Mouse (Mus musculus) kidney, adult 2 months (tissue): ENCODE data around the gene Ppp1r12b.

Experiments used
- CTCF ChIP-seq: fragments of 200-500 bp; conservative IDR thresholded peaks from 2 replicates; pipeline ENCODE4 v1.5.1; 2011; ENCODE audit warnings: low read depth, mild to moderate bottlenecking, control low read depth, low read length, moderate library complexity, mixed read lengths; ENCODE audit not compliant: insufficient read depth, insufficient read length
- POLR2A ChIP-seq: fragments of 200-500 bp; IDR thresholded peaks from one replicate; pipeline ENCODE4 v1.6.1; 2011; ENCODE audit warnings: low read depth, low read length, control low read depth

GRCm38 (mm10) chr1:134771999-134772398 is 183.7 kb downstream of the Ppp1r12b start:
- TF ChIP-seq CTCF (no peak), POLR2A (no peak)
